Mouse (Mus musculus): ENCODE measurements around the gene Wap. TPM values are rescaled to one million over a fixed set of nuclear protein-coding genes. Genes with fewer than 3 reads are reported as not detected.
A peak's percentile ranks its signal among the peaks of the same experiment; 100 is the strongest.

Wap gene
- total and polyA plus RNA-seq, 2 experiments from 2014 or later = not detected

- H3K4me1 ChIP-seq (ENCODE audit: control insufficient read depth, insufficient read depth) = peaks cover 24% of the 10 kb centered on the region
- no peak overlapping the region for H3K27ac ChIP-seq (ENCODE audit: low read depth)
- 75% methylated on average over 10 of the region's 10 CpGs for WGBS
- no peak for DNase-seq (ENCODE audit: low spot score)
- TF ChIP-seq CTCF (IDR thresholded peaks at IDR 0.05; ENCODE audit: low read depth) (no peak), EP300 (IDR thresholded peaks at IDR 0.05; ENCODE audit: low read depth) (no peak)
- H3K4me3 ChIP-seq (ENCODE audit: low read depth, low read length) = peak overlapping the region; percentile 84
- H3K27me3 ChIP-seq (ENCODE audit: control insufficient read depth, insufficient read depth, low read length) = no peaks in the 10 kb centered on the region
- no peaks in the 10 kb centered on the region for H3K9me3 ChIP-seq (replicated peaks; ENCODE audit: control insufficient read depth, low read length)
- H3K36me3 ChIP-seq (replicated peaks; ENCODE audit: control insufficient read depth, insufficient read depth, low read length) = peaks cover 62% of the 10 kb centered on the region
- H3K4me2 ChIP-seq (ENCODE audit: low read depth, low read length) = peak overlapping the region; percentile 91
- H3K9ac ChIP-seq (replicated peaks; ENCODE audit: low read depth, low read length) = no peak overlapping the region
- ATAC-seq (ENCODE audit: insufficient read depth, low read depth) = no peak
Measured at GRCm38 (mm10) chr11:6623704-6624103, 14.7 kb downstream of the Wap start.

DNA sequence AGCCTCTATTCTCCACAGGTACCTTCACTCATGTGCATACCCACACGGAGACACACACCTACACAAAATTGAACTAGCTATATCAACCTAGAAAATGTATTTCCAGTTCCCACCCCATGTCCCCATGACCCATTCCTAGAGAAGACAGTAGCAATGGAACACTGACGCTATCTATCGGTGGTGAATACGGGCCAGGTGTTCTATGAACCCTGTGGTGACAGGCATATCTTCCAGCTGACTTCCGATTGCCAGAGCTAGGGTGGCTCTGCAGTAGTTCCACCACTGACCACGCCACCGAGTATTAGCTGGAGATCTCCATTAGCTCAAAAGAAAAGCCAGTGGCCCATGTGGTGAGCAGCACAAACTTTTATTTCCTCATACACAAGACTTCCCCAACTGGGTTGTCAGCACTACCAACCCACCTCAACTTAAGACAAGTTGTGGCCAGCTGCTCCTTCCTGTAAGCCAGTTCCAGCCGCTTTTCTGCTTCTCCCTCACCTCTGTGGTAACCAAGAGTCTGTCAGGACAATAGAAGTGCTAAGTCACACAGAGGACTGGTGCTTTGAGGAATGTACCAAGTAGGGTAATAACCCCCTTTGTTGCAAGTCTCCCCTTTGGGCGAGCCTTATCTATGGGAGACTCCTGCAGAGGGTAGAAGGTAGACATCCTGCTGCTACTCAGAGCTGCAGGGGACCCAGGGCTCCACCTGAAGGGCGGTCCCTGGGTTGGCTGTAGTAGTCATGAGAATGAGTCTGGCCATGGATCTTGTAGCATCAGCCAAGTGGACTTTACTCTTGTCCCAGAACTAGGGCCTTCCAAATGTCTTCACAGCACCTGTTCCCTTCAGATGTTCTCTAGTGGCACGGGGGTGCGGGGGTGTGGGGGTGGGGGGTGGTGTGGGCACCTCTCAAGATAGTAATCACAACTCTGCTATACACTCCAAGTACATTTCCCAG is 22.9 kb downstream of the Wap start:
- Histone ChIP-seq H3K4me1 (ENCODE audit: control insufficient read depth, insufficient read depth) (no peaks in the 10 kb centered on the region), H3K4me3 (ENCODE audit: low read depth, low read length) (no peak overlapping the region), H3K9ac (replicated peaks; ENCODE audit: low read depth, low read length) (no peak overlapping the region), H3K27ac (ENCODE audit: low read depth) (no peak overlapping the region), H3K9me3 (replicated peaks; ENCODE audit: control insufficient read depth, low read length) (no peaks in the 10 kb centered on the region), H3K36me3 (replicated peaks; ENCODE audit: control insufficient read depth, insufficient read depth, low read length) (peaks cover 69% of the 10 kb centered on the region), H3K4me2 (ENCODE audit: low read depth, low read length) (no peak overlapping the region), H3K27me3 (ENCODE audit: control insufficient read depth, insufficient read depth, low read length) (no peaks in the 10 kb centered on the region)
- TF ChIP-seq EP300 (IDR thresholded peaks at IDR 0.05; ENCODE audit: low read depth) (no peak), CTCF (IDR thresholded peaks at IDR 0.05; ENCODE audit: low read depth) (no peak)
- ATAC-seq (ENCODE audit: insufficient read depth, low read depth) = no peak
- WGBS = 80% methylated on average over 12 of the region's 12 CpGs
- no peak for DNase-seq (ENCODE audit: low spot score)

- peaks cover 2% of the 10 kb centered on the region for H3K36me3 ChIP-seq (replicated peaks; ENCODE audit: control insufficient read depth, insufficient read depth, low read length)
- peak within 1 kb of the TSS; percentile 62 for H3K4me2 ChIP-seq (ENCODE audit: low read depth, low read length)
- TF ChIP-seq EP300 (IDR thresholded peaks at IDR 0.05; ENCODE audit: low read depth) = no peak
- peak; percentile 7 for DNase-seq (ENCODE audit: low spot score)
- peak within 1 kb of the TSS; percentile 39 for H3K4me3 ChIP-seq (ENCODE audit: low read depth, low read length)
- no peak within 1 kb of the TSS for H3K9ac ChIP-seq (replicated peaks; ENCODE audit: low read depth, low read length)
- ATAC-seq (ENCODE audit: insufficient read depth, low read depth) = peak; percentile 12; the same call in 1 of the 2 replicates
- H3K27me3 ChIP-seq (ENCODE audit: control insufficient read depth, insufficient read depth, low read length) = peaks cover 35% of the 10 kb centered on the region
- H3K27ac ChIP-seq (ENCODE audit: low read depth) = no peak within 1 kb of the TSS
- WGBS = 8% methylated on average over 36 of the region's 41 CpGs
- peaks cover 20% of the 10 kb centered on the region for H3K4me1 ChIP-seq (ENCODE audit: control insufficient read depth, insufficient read depth)
- H3K9me3 ChIP-seq (replicated peaks; ENCODE audit: control insufficient read depth, low read length) = no peaks in the 10 kb centered on the region
Measured at GRCm38 (mm10) chr11:6605491-6606399, 32.7 kb downstream of the Wap start, which contains the start of gene Nacad. Gene Nacad (minus strand): TSS chr11:6606053.

- DNase-seq (ENCODE audit: low spot score) (peak; percentile 2), ATAC-seq (ENCODE audit: insufficient read depth, low read depth) (no peak)
- TF ChIP-seq CTCF (IDR thresholded peaks at IDR 0.05; ENCODE audit: low read depth) (peak; percentile 28; the same call in 1 of the 2 replicates), EP300 (IDR thresholded peaks at IDR 0.05; ENCODE audit: low read depth) (no peak)
- Histone ChIP-seq H3K27me3 (ENCODE audit: control insufficient read depth, insufficient read depth, low read length) (peaks cover 37% of the 10 kb centered on the region), H3K9me3 (replicated peaks; ENCODE audit: control insufficient read depth, low read length) (no peaks in the 10 kb centered on the region), H3K4me3 (ENCODE audit: low read depth, low read length) (peak overlapping the region; percentile 39), H3K4me1 (ENCODE audit: control insufficient read depth, insufficient read depth) (peaks cover 20% of the 10 kb centered on the region), H3K9ac (replicated peaks; ENCODE audit: low read depth, low read length) (no peak overlapping the region), H3K4me2 (ENCODE audit: low read depth, low read length) (peak overlapping the region; percentile 62), H3K27ac (ENCODE audit: low read depth) (no peak overlapping the region), H3K36me3 (replicated peaks; ENCODE audit: control insufficient read depth, insufficient read depth, low read length) (no peaks in the 10 kb centered on the region)
- WGBS = 15% methylated on average over 13 of the region's 13 CpGs
Measured at GRCm38 (mm10) chr11:6605021-6605481, 33.4 kb downstream of the Wap start.

- Histone ChIP-seq H3K4me1 (ENCODE audit: control insufficient read depth, insufficient read depth) (peaks cover 20% of the 10 kb centered on the region), H3K27me3 (ENCODE audit: control insufficient read depth, insufficient read depth, low read length) (peaks cover 37% of the 10 kb centered on the region), H3K4me2 (ENCODE audit: low read depth, low read length) (peak overlapping the region; percentile 62), H3K9me3 (replicated peaks; ENCODE audit: control insufficient read depth, low read length) (no peaks in the 10 kb centered on the region), H3K9ac (replicated peaks; ENCODE audit: low read depth, low read length) (no peak overlapping the region), H3K4me3 (ENCODE audit: low read depth, low read length) (no peak overlapping the region), H3K36me3 (replicated peaks; ENCODE audit: control insufficient read depth, insufficient read depth, low read length) (no peaks in the 10 kb centered on the region), H3K27ac (ENCODE audit: low read depth) (no peak overlapping the region)
- TF ChIP-seq EP300 (IDR thresholded peaks at IDR 0.05; ENCODE audit: low read depth) (no peak), CTCF (IDR thresholded peaks at IDR 0.05; ENCODE audit: low read depth) (no peak)
- no peak for DNase-seq (ENCODE audit: low spot score)
- no peak for ATAC-seq (ENCODE audit: insufficient read depth, low read depth)
Measured at GRCm38 (mm10) chr11:6604604-6604936, 33.9 kb downstream of the Wap start.

Measured in heart, postnatal 0 days (tissue).